Mouse (Mus musculus) E14TG2a.4 (cell line): Measurements from ENCODE around the gene Hacd4.

Experiments
- CTCF ChIP-seq: conservative IDR thresholded peaks from 2 replicates; pipeline ENCODE4 v1.5.1; 2014; ENCODE audit warnings: low read length
- NANOG ChIP-seq: IDR thresholded peaks from 2 replicates; pipeline ENCODE4 v1.6.1; 2014; ENCODE audit warnings: borderline replicate concordance, low read length, mixed read lengths
- POU5F1 ChIP-seq: IDR thresholded peaks from 2 replicates; pipeline ENCODE4 v1.6.1; 2014; ENCODE audit warnings: low read length, borderline replicate concordance

DNA sequence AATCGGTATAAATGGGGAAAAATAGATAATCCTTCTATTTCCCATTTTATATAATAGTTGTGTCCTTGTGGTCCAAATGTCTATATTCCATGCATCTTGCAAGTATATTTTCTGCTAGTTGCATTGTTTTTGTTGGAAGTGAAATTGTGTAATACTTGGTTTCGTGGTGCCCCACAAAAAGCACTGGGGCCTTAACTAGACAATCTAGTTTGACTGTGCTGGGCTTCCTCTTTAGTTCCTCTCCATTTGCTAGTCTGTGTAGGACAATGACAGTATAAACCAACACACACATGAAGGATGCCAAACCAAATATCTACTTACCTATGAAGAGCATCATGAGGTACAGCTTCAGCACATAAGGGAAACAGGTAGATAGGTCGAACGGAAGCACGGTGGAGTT is 19.4 kb downstream of the Hacd4 start:
- TF ChIP-seq CTCF (no peak), NANOG (no peak), POU5F1 (no peak)
